Mouse (Mus musculus) forebrain, embryonic 13.5 days (tissue): ENCODE data around the gene Rag1. TPM values are rescaled to one million over a fixed set of nuclear protein-coding genes. Genes with fewer than 3 reads are reported as not detected.

Experiments used
- ATAC-seq: fragments of 200-750 bp; cut with Nextera tagmentation; 2 replicates; pipeline ENCODE4 v1.8.0; 2017
- H3K27ac ChIP-seq: fragments of 300-500 bp; sonication (generic); 2 replicates; pipeline ENCODE4 v1.5.1; 2015; ENCODE audit warnings: inconsistent platforms, mild to moderate bottlenecking, moderate library complexity
- H3K27me3 ChIP-seq: fragments of 300-500 bp; sonication (generic); 2 replicates; pipeline ENCODE4 v1.6.1; 2015; ENCODE audit warnings: mild to moderate bottlenecking, inconsistent platforms
- H3K36me3 ChIP-seq: fragments of 300-500 bp; sonication (generic); 2 replicates; pipeline ENCODE4 v1.6.1; 2015; ENCODE audit warnings: mild to moderate bottlenecking, inconsistent platforms; ENCODE audit not compliant: poor library complexity, severe bottlenecking
- H3K4me1 ChIP-seq: fragments of 300-500 bp; sonication (generic); 2 replicates; pipeline ENCODE4 v1.6.1; 2015; ENCODE audit warnings: inconsistent platforms
- H3K4me2 ChIP-seq: fragments of 300-500 bp; sonication (generic); 2 replicates; pipeline ENCODE4 v1.6.1; 2015; ENCODE audit warnings: inconsistent platforms, mild to moderate bottlenecking, moderate library complexity
- H3K4me3 ChIP-seq: fragments of 300-500 bp; sonication (generic); 2 replicates; pipeline ENCODE4 v1.5.1; 2015; ENCODE audit warnings: mild to moderate bottlenecking, inconsistent platforms
- H3K9ac ChIP-seq: fragments of 300-500 bp; sonication (generic); 2 replicates; pipeline ENCODE4 v1.6.1; 2015; ENCODE audit warnings: mild to moderate bottlenecking, inconsistent platforms
- H3K9me3 ChIP-seq: fragments of 300-500 bp; sonication (generic); replicated peaks from 2 replicates; pipeline ENCODE4 v1.6.1; 2016; ENCODE audit warnings: inconsistent platforms
- WGBS: fragments of 180-500 bp; shearing (Covaris S2); methylation state at CpG from one replicate; pipeline ENCODE4 v1.1.7; 2015; 5-methylcytosine and 5-hydroxymethylcytosine counted together
- polyA plus RNA-seq: library from polyadenylated mRNA; unstranded; fragments of >200 nt; fragmentation: Nextera tagmentation; extraction: Ambion mirVana; gene quantifications from 2 replicates; pipeline ENCODE4 v1.2.1, GENCODE M21; 2015

Rag1 gene
- polyA plus RNA-seq, 1 experiment from 2014 or later: 0.06 TPM

- 72% methylated on average over 3 of the region's 3 CpGs for WGBS
- H3K4me3 ChIP-seq: no peak overlapping the region
- H3K9me3 ChIP-seq: no peaks in the 10 kb centered on the region
- no peak overlapping the region for H3K9ac ChIP-seq
- H3K4me1 ChIP-seq: peaks cover 5% of the 10 kb centered on the region
- no peak overlapping the region for H3K4me2 ChIP-seq
- no peaks in the 10 kb centered on the region for H3K27me3 ChIP-seq
- no peak overlapping the region for H3K27ac ChIP-seq
- no peaks in the 10 kb centered on the region for H3K36me3 ChIP-seq
- ATAC-seq: peak; percentile 63
Observed at GRCm38 (mm10) chr2:101665703-101666092, 16.4 kb upstream of the Rag1 start.

- Histone ChIP-seq H3K9ac (no peak overlapping the region), H3K4me2 (no peak overlapping the region; the same call in 1 of the 2 replicates), H3K4me3 (no peak overlapping the region), H3K4me1 (peaks cover 5% of the 10 kb centered on the region), H3K27ac (no peak overlapping the region), H3K27me3 (no peaks in the 10 kb centered on the region), H3K9me3 (no peaks in the 10 kb centered on the region), H3K36me3 (no peaks in the 10 kb centered on the region)
- WGBS: 22% methylated on average over 9 of the region's 9 CpGs
- peak; percentile 95 for ATAC-seq
Observed at GRCm38 (mm10) chr2:101665058-101665702, 15.9 kb upstream of the Rag1 start.

GRCm38 (mm10) chr2:101660536-101660935, 11.2 kb upstream of the Rag1 start:
- Histone ChIP-seq H3K27ac (no peak overlapping the region), H3K27me3 (0 out of 2 replicates have a peak, but pooled peaks cover 2% of the 10 kb centered on the region), H3K9ac (no peak overlapping the region), H3K4me1 (peaks cover 3% of the 10 kb centered on the region), H3K36me3 (no peaks in the 10 kb centered on the region), H3K9me3 (no peaks in the 10 kb centered on the region), H3K4me2 (no peak overlapping the region), H3K4me3 (no peak overlapping the region)
- no peak for ATAC-seq
- 78% methylated on average over 2 of the region's 2 CpGs for WGBS

GRCm38 (mm10) chr2:101652921-101653597, 3.8 kb upstream of the Rag1 start:
- Histone ChIP-seq H3K4me3 (peak overlapping the region; percentile 33), H3K9ac (peak overlapping the region; percentile 58), H3K4me1 (peaks cover 9% of the 10 kb centered on the region), H3K27ac (no peak overlapping the region), H3K36me3 (no peaks in the 10 kb centered on the region), H3K4me2 (peak overlapping the region; percentile 61), H3K9me3 (no peaks in the 10 kb centered on the region), H3K27me3 (peaks cover 17% of the 10 kb centered on the region)
- WGBS: 18% methylated on average over 14 of the region's 14 CpGs
- peak; percentile 86 for ATAC-seq

- no peak overlapping the region for H3K27ac ChIP-seq
- ATAC-seq: peak; percentile 76
- H3K36me3 ChIP-seq: no peaks in the 10 kb centered on the region
- H3K4me3 ChIP-seq: peak overlapping the region; percentile 33
- H3K4me2 ChIP-seq: peak overlapping the region; percentile 61
- H3K9ac ChIP-seq: peak overlapping the region; percentile 58
- H3K9me3 ChIP-seq: no peaks in the 10 kb centered on the region
- H3K27me3 ChIP-seq: peaks cover 17% of the 10 kb centered on the region
- WGBS: 29% methylated on average over 14 of the region's 14 CpGs
- peaks cover 9% of the 10 kb centered on the region for H3K4me1 ChIP-seq
Observed at GRCm38 (mm10) chr2:101652204-101652920, 3.1 kb upstream of the Rag1 start.

GRCm38 (mm10) chr2:101650446-101650845, 1.1 kb upstream of the Rag1 start:
- H3K9me3 ChIP-seq: no peaks in the 10 kb centered on the region
- H3K4me1 ChIP-seq: peaks cover 9% of the 10 kb centered on the region
- H3K4me2 ChIP-seq: no peak overlapping the region
- H3K9ac ChIP-seq: no peak overlapping the region
- 58% methylated on average over 1 of the region's 1 CpGs for WGBS
- no peak overlapping the region for H3K4me3 ChIP-seq
- H3K27ac ChIP-seq: no peak overlapping the region
- H3K36me3 ChIP-seq: no peaks in the 10 kb centered on the region
- no peak for ATAC-seq
- H3K27me3 ChIP-seq: peaks cover 13% of the 10 kb centered on the region

- no peak overlapping the region for H3K4me3 ChIP-seq
- no peak for ATAC-seq
- peaks cover 9% of the 10 kb centered on the region for H3K4me1 ChIP-seq
- H3K9ac ChIP-seq: no peak overlapping the region
- no peaks in the 10 kb centered on the region for H3K36me3 ChIP-seq
- no peaks in the 10 kb centered on the region for H3K9me3 ChIP-seq
- H3K27me3 ChIP-seq: peaks cover 2% of the 10 kb centered on the region
- no peak overlapping the region for H3K27ac ChIP-seq
- H3K4me2 ChIP-seq: no peak overlapping the region
- WGBS: 52% methylated on average over 2 of the region's 2 CpGs
Observed at GRCm38 (mm10) chr2:101648361-101648760, 940 bp downstream of the Rag1 start.

GRCm38 (mm10) chr2:101645841-101646240, 3.5 kb downstream of the Rag1 start:
- H3K27me3 ChIP-seq: no peaks in the 10 kb centered on the region; the same call in 1 of the 2 replicates
- no peak overlapping the region for H3K4me2 ChIP-seq
- 0 out of 2 replicates have a peak, but pooled peaks cover 5% of the 10 kb centered on the region for H3K4me1 ChIP-seq
- H3K9ac ChIP-seq: no peak overlapping the region
- WGBS: 100% methylated on average over 1 of the region's 1 CpGs
- no peaks in the 10 kb centered on the region for H3K9me3 ChIP-seq
- no peaks in the 10 kb centered on the region for H3K36me3 ChIP-seq
- H3K4me3 ChIP-seq: no peak overlapping the region
- no peak for ATAC-seq
- no peak overlapping the region for H3K27ac ChIP-seq

GRCm38 (mm10) chr2:101639840-101640350, 9.4 kb downstream of the Rag1 start:
- H3K4me2 ChIP-seq: no peak overlapping the region
- WGBS: 67% methylated on average over 3 of the region's 3 CpGs
- H3K9ac ChIP-seq: no peak overlapping the region
- no peaks in the 10 kb centered on the region for H3K4me1 ChIP-seq
- ATAC-seq: peak; percentile 65; the same call in 1 of the 2 replicates
- no peaks in the 10 kb centered on the region for H3K36me3 ChIP-seq
- H3K27me3 ChIP-seq: no peaks in the 10 kb centered on the region
- no peaks in the 10 kb centered on the region for H3K9me3 ChIP-seq
- H3K4me3 ChIP-seq: no peak overlapping the region
- H3K27ac ChIP-seq: no peak overlapping the region

- H3K4me3 ChIP-seq: no peak overlapping the region
- 67% methylated on average over 7 of the region's 7 CpGs for WGBS
- peak; percentile 43; the same call in 1 of the 2 replicates for ATAC-seq
- no peak overlapping the region for H3K27ac ChIP-seq
- no peak overlapping the region for H3K4me2 ChIP-seq
- no peaks in the 10 kb centered on the region for H3K27me3 ChIP-seq
- no peaks in the 10 kb centered on the region for H3K9me3 ChIP-seq
- no peak overlapping the region for H3K9ac ChIP-seq
- H3K36me3 ChIP-seq: no peaks in the 10 kb centered on the region
- H3K4me1 ChIP-seq: no peaks in the 10 kb centered on the region
Observed at GRCm38 (mm10) chr2:101638979-101639839, 10.1 kb downstream of the Rag1 start.
